7 mouse cellular contexts compared by ENCODE assay signal in genomic region chr2:52220074-52220473, GRCm38 (mm10).
A peak's percentile ranks its signal among the peaks of the same experiment; 100 is the strongest.
DNase-seq lines count a peak whose midpoint lies in the region; ATAC-seq and TF ChIP-seq lines count a peak whose summit lies in the region.

No protein-coding gene starts in this region.

- intact Hi-C loops in left cerebral cortex, adult 2 months (cut with DNase I): no loop called here
- intact Hi-C loops in left cerebral cortex, postnatal 25 days (cut with DNase I): no loop called here

- H3K27me3 ChIP-seq in MEL (ENCODE audit: control insufficient read depth in 1 of 2, insufficient read depth in 2 of 2, low read length in 2 of 2): no peaks in the 10 kb centered on the region; a peak in 1 of 4 replicates
- H3K27me3 ChIP-seq in cerebellum, adult 2 months (ENCODE audit: control insufficient read depth, insufficient read depth, low read length): no peaks in the 10 kb centered on the region
- no peaks in the 10 kb centered on the region for H3K27me3 ChIP-seq in hindbrain, embryonic 15.5 days

- no peak for TF ChIP-seq EP300 in MEL (IDR thresholded peaks at IDR 0.05; ENCODE audit: low read depth in 1 of 2, low read length in 2 of 2)

- peak; percentile 85 for TF ChIP-seq RAD21 in MEL (IDR thresholded peaks at IDR 0.05; ENCODE audit: low read depth, low read length)

- TF ChIP-seq CTCF in left cerebral cortex, adult 2 months (IDR thresholded peaks at IDR 0.05): peak; percentile 68
- TF ChIP-seq CTCF in MEL (IDR thresholded peaks at IDR 0.05 in 2 of 3, conservative IDR thresholded peaks at IDR 0.05 in 1 of 3; ENCODE audit: control insufficient read depth in 1 of 3, insufficient read depth in 1 of 3, low read depth in 2 of 3, low read length in 3 of 3, poor library complexity in 1 of 3, severe bottlenecking in 1 of 3): peak; percentile 60 to 93 (median 83)
- peak; percentile 60 for TF ChIP-seq CTCF in cerebellum, adult 2 months (IDR thresholded peaks at IDR 0.05; ENCODE audit: borderline replicate concordance, insufficient read depth, low read depth, low read length)

- no peaks in the 10 kb centered on the region for H3K79me2 ChIP-seq in MEL (ENCODE audit: control insufficient read depth, insufficient read depth, low read length, poor library complexity)

- 0 out of 2 replicates have a peak, but pooled peaks have one; percentile 19 for ATAC-seq in hindbrain, embryonic 15.5 days (ENCODE audit: low FRiP score, low read depth)

- no peak overlapping the region for H3K4me2 ChIP-seq in hindbrain, embryonic 15.5 days

- TF ChIP-seq POLR2A in MEL (IDR thresholded peaks at IDR 0.05; ENCODE audit: control insufficient read depth in 1 of 2, insufficient read depth in 1 of 2, low read depth in 1 of 2, low read length in 2 of 2, poor library complexity in 1 of 2): no peak
- no peak for TF ChIP-seq POLR2A in cerebellum, adult 2 months (IDR thresholded peaks at IDR 0.05; ENCODE audit: borderline replicate concordance, insufficient read depth, low read length)

- DNase-seq in left cerebral cortex, adult 2 months (ENCODE audit: extremely low spot score in 1 of 2, low spot score in 2 of 2): no peak
- no peak for DNase-seq in left cerebral cortex, postnatal 25 days (ENCODE audit: low spot score in 2 of 2)
- DNase-seq in MEL (ENCODE audit: low read depth, low spot score): peak; percentile 76
- DNase-seq in cerebellum, adult 2 months: peak; percentile 60 to 62
- peak; percentile 78 for DNase-seq in retina, embryonic 14.5 days (ENCODE audit: low spot score)
- DNase-seq in left cerebral cortex, adult 8-10 months (ENCODE audit: low spot score in 2 of 2): no peak

- 32% methylated on average over 8 of the region's 8 CpGs for WGBS in cerebellum, adult 2 months
- WGBS in hindbrain, embryonic 15.5 days: 46% methylated on average over 8 of the region's 8 CpGs

- no peaks in the 10 kb centered on the region for H3K36me3 ChIP-seq in MEL (ENCODE audit: control insufficient read depth in 1 of 2, insufficient read depth in 2 of 2, low read length in 2 of 2)
- H3K36me3 ChIP-seq in hindbrain, embryonic 15.5 days: no peaks in the 10 kb centered on the region

- H3K4me3 ChIP-seq in left cerebral cortex, adult 2 months: no peak overlapping the region
- no peak overlapping the region for H3K4me3 ChIP-seq in MEL (ENCODE audit: control insufficient read depth in 1 of 2, insufficient read depth in 1 of 2, low read depth in 2 of 2, low read length in 2 of 2)
- no peak overlapping the region for H3K4me3 ChIP-seq in cerebellum, adult 2 months (replicated peaks; ENCODE audit: insufficient read depth, low read depth, low read length)
- no peak overlapping the region for H3K4me3 ChIP-seq in hindbrain, embryonic 15.5 days

- no peaks in the 10 kb centered on the region for H3K9me3 ChIP-seq in MEL (replicated peaks; ENCODE audit: insufficient read depth, low read length)
- no peaks in the 10 kb centered on the region for H3K9me3 ChIP-seq in hindbrain, embryonic 15.5 days

- H3K9ac ChIP-seq in MEL (ENCODE audit: control insufficient read depth, low read depth, low read length, poor library complexity, severe bottlenecking): no peak overlapping the region
- H3K9ac ChIP-seq in hindbrain, embryonic 15.5 days: no peak overlapping the region

- no peak overlapping the region for H3K27ac ChIP-seq in left cerebral cortex, adult 2 months
- no peak overlapping the region for H3K27ac ChIP-seq in MEL (ENCODE audit: control insufficient read depth, low read depth, low read length)
- H3K27ac ChIP-seq in cerebellum, adult 2 months (ENCODE audit: insufficient read depth, low read length): no peak overlapping the region
- no peak overlapping the region for H3K27ac ChIP-seq in hindbrain, embryonic 15.5 days (replicated peaks)

- H3K4me1 ChIP-seq in MEL (ENCODE audit: control insufficient read depth in 1 of 2, insufficient read depth in 2 of 2, low read length in 2 of 2): no peaks in the 10 kb centered on the region
- peaks cover 16% of the 10 kb centered on the region for H3K4me1 ChIP-seq in cerebellum, adult 2 months (ENCODE audit: control insufficient read depth, insufficient read depth, low read length)
- H3K4me1 ChIP-seq in hindbrain, embryonic 15.5 days (replicated peaks): no peaks in the 10 kb centered on the region

TF ChIP-seq in MEL, 35 proteins besides CTCF, POLR2A, EP300 and RAD21:
- no peak for TF ChIP-seq MAFK (IDR thresholded peaks at IDR 0.05; ENCODE audit: borderline replicate concordance, low read depth, low read length)
- TF ChIP-seq ZC3H11A (IDR thresholded peaks at IDR 0.05; ENCODE audit: low read depth, low read length): peak; percentile 81
- peak; percentile 87 for TF ChIP-seq SMC3 (IDR thresholded peaks at IDR 0.05; ENCODE audit: low read depth, low read length)

Comparison
In these comparisons a context has a peak if more than half of its experiments do, and no peak if none do; other contexts are left out.
1. DNase-seq: peak in MEL (single experiment), cerebellum, adult 2 months (2 of 2) and retina, embryonic 14.5 days (single experiment); none in left cerebral cortex, adult 2 months (0 of 2), left cerebral cortex, postnatal 25 days (0 of 2) and left cerebral cortex, adult 8-10 months (0 of 2).
2. Peak in every context shown above with its lines, with median percentiles within 50 percentile points of each other: CTCF ChIP-seq.